Mouse (Mus musculus) retina, embryonic 14.5 days (tissue): ENCODE data around the gene Il16.
A peak's percentile ranks its signal among the peaks of the same experiment; 100 is the strongest.

Experiments used
- DNase-seq: peaks from one replicate; pipeline ENCODE4 v3.0.0-alpha.2; 2015; ENCODE audit warnings: low spot score

Gene Il16

DNA sequence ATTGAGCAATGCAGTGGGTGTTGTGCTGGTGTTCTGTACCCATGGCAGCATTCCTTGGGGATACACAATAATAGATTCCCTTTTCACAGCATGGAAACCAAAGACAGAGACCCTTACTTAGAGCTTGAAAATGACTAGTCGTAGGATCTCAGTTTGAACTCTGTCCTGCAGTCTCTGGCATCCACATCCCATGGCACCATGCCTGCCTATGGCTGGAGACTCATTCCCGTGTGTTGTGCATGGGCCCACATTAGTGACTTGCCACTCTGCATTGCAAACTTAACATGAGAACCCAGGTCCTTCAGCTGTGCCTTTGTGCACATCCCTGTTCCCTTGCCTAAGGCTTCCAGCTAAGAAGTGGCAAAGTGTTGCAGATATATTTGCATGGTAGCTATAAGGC lies 100.8 kb downstream of the Il16 start:
- DNase-seq: no peak

DNA sequence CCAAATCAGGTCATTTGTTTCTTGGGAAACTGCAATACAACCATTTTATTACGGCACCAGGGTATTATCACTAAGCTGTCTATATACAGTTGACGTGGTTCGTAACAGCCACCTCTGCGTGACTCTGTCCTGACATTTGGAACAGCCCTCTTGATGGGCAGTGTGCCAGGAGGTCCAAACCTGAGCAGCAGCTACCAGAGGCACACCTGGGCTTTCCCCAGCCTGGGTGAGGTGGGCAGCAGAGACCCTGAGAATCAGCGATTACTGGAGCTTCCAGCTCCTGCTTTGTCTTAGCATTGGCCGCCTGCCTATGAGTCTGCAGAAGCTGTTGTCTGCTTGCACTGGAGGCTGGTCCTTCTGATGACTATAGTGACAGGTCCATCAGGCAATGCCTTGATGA lies 101.9 kb downstream of the Il16 start:
- no peak for DNase-seq

DNA sequence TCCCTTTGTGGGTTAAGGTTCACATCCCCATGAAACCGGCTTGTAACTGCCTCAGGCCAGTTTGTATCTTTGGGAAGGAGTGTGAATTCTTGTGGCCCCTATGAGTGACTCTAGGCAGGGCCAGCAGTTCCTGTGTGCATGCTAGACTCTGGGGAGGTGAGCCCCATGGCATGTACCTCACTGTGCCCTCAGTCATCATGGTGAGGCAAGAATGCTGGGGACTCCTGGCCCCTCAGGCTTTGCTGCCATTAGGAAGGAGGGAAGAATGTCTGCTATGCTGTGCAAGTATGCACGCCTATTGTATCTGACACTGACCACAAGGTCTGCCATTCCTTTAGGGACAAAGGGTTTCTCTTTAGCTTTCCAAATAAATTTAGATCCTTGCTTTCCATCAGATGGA lies 104.4 kb downstream of the Il16 start:
- no peak for DNase-seq

DNA sequence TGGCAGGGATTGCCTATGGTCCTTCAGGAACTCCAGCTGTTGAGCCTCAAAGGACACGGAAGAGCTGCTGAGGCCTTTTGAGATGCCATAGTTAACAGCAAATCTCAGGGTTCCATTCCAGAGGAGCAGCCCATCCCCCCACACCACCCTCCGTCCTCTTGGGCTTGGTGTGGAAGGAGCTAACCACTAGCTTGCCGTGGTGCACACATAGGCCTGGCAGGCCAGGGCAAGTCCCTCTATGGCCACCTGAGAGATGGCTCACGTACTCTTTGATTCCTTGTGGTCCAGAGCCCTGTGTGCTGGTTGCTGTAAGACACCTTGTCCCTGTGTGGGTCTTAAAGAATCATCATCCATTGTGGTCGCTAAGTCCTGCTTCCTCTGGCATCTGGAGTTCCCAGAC lies 104.9 kb downstream of the Il16 start:
- no peak for DNase-seq

DNA sequence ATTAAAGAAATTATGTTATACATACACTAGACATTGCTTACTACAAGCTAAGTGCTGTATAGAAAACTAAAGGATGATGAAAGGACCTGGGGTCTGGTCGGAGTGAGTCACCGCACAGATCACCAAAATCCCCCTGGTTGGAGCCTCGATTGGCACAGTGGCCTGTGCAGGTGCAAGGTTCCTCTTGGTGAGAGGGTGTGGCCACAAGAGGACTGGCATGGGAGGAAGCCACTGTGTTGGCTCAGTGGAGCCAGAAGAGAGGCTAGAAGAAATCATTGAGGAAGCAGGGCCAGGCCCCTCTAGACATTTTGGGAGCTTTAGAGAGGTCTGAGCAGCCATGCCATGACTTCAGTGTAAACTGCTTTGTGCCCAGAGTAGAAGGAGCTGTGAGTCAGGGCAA lies 106.4 kb downstream of the Il16 start:
- no peak for DNase-seq

DNA sequence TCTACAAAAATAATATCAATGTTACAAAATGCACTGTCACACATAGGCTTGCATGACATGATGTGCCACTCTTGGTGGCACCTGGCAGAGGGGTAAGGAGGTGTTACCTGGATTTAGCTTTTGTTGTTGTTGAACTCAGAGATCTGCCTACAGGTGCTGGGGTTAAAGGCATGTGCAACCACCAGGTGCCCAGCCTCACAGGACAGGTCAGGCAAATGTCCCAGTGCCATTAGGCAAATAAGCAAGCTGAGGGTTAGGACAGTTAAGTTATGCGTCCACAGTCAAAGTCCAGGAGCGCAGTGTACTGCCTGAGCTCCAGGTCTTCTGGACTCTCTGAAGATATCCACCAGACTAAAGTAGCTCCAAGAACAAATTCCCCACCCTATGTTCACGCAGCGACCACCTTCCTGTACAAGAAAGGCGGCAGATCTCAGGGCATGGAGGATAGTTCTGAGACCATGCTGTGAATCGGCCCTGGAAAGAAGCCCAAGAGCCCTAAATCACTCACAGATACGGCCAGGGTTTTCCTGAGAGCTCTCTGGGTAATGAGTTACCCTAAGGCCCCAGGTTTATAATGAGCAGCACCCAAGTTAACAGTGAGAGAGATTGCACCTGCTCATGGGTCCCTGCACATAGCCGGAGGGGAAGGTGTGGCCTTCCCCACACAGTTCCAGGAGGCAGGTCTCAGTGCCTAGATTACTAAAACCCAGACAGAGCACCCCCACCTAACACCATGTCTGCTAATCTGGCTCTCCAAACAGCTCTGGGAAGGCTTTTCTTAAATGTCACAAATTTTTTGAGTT lies 107.5 kb downstream of the Il16 start:
- no peak for DNase-seq

DNA sequence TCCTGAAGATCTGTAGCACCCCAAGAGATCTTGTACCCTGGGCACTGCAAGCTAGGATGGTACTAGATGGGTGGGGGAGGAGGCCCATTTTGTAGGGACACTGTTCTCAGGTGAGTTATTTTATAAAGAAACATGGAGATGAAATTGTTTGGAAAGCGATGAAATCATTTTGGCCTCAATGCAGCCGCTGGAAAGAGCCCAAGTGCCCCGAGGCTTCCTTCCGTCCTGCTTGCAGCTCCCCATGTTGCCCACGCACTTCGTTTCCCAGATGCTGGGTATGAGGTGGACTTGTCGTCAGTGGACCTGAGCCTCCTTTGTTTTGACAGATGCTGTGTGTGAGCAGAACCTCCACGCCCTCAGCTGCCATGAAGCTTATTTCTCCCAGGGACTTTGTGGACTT lies 109.1 kb downstream of the Il16 start:
- DNase-seq: no peak

DNA sequence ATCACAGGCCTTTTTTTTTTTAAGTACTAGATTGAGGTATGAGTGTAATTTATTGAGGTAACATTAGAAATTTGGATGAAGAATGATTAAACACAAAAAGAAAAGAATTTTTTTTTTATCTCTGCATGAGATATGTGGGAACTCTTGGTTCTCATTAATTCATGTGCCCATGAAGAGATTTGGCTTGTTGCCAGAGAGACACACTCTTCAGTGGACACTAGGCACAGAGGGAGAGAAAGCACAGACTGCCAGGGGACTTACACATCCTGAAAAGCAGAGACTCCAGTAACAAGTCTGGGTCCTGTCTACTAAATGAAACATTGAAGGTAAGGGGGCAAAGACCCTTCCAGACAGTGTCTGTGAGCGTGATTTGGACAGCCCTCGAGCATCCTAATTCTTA lies 109.8 kb downstream of the Il16 start:
- DNase-seq: no peak

DNA sequence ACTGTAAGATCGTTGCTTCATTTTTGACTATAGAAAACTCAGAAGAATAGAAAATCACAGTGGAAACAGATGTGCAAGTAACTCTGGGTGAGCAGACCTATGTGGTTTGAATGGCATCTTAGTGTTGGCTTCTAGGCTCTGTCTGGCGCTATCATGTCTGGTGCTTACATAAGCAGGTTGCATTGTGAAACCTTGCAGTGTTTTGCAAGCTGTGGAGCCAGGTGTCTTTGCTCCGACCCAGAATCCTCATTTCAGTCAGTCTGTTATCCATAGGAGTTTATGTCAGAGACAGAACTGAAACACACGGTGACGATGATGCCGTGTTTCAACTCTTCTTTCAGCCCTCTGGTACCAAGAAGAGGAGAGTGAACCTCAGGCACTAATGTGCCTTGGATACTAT lies 111.7 kb downstream of the Il16 start:
- DNase-seq: no peak

DNA sequence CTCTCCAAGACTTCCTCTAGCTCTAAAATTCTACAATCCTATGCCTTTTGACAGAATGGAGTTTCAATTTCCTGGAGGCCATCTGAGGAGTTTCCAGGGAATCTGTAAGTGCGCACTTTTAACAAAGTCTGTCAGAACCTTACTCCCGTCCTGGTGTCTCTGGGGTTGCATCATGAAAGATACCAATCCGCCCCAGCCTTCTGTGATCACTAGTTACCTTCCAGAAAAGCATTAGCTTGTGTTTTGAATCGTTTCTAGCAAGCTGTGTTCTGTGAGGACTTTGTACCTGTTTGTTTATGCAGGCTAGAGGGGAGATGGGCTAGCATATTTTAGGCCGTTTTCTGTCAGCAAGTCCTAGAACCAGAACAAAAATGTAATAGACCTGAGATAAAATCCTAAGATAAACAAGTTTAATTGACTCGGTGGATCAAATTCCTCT lies 112.8 kb downstream of the Il16 start:
- DNase-seq: no peak

DNA sequence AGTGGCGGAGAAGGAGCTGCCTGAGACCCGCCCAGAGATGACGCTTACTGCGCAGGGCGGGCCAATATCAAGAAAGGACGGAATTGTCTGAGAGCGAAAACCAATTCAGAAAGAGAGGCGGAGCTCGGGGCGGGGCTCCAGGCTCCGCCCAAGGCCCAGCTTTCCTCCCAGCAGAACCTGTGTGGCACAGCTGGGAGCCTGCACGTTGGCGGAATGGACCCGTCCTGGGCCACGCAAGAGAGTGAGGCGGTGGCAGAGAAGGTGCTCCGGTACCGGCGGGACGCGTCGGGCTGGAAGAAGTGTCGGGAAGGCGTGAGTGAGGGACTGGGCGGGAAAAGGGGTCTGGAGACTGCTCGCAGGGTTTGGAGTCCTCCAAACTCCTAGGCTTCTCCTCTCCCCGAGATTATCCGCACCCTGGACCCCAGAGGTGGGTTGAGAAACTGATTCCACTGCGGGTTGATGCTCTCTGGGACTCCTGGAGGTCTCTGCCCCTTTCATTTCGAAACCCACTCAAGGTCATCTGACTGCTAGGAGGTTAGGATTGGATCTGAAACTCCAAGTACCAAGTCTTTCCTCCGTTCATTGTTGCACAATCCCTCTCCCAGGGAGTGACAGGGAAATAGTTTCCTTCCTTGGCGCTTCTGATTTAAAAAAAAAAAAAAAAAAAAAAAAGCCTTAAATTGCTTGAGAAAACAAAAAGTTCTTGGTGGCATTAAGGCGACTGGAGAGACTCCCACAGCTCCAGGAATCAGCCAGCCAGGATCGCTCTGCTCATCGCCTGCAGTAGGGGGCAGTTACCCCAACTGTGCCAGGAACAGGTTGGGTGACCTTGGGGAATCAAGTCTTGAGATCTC lies 113.5 kb downstream of the Il16 start, which contains the start of gene Stard5:
TSS of gene Stard5 (plus strand) at position 132 of the 854 bp plus-strand sequence.
- DNase-seq: peak; percentile 94

DNA sequence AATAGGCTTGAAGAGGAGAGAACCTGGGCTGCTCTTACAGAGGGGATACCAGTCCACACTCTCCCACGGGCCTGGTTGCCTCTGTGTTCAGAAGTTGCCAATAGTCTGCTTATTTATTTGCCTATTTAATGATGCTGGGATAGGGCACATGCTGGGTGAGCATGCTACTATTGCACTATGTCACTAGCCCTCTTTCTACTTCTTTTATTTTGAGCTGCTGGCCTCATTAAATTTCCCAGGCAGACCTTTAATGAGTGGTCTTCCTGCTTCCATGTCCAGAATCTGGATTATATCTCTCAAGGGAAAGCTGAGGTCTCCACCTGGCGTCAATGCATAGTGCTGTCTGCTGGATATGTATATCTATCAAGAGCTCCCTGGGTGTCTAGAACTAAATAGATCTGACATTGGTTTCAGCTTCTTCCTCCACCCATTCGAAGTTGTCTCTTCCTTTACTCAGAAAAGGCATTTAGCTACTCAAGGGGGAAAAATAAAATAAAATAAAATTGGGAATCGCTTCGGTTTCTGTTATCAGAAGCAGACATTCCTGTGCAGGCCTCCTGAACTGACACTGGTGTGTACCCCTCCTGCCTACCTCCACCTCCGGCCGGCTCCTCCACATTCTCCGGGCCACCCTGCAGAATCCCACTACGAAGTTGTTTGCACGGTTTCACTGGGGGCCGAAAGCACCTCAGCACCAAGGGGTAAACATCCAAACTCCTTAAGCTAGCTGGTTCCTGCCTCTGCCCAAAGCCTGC lies 114.3 kb downstream of the Il16 start:
- DNase-seq: peak; percentile 40

DNA sequence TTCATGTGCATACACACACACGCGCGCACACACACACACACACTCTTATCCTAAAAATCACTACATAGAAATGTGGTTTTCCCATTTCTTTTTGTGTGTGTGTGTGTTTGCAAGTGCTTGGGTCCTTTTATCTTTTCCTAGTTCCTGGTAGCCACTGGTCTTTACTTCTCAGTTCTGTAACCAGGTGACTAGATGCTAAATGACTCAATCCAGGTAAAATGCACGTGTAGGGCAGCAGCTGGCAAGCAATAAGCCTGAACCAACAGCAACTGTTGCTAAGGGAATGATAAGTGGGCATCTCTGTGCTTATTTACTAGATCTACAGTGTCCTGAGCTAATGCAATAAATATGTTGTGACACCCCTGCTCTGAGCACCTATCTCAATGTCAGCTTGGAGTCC lies 118.2 kb downstream of the Il16 start:
- DNase-seq: no peak

DNA sequence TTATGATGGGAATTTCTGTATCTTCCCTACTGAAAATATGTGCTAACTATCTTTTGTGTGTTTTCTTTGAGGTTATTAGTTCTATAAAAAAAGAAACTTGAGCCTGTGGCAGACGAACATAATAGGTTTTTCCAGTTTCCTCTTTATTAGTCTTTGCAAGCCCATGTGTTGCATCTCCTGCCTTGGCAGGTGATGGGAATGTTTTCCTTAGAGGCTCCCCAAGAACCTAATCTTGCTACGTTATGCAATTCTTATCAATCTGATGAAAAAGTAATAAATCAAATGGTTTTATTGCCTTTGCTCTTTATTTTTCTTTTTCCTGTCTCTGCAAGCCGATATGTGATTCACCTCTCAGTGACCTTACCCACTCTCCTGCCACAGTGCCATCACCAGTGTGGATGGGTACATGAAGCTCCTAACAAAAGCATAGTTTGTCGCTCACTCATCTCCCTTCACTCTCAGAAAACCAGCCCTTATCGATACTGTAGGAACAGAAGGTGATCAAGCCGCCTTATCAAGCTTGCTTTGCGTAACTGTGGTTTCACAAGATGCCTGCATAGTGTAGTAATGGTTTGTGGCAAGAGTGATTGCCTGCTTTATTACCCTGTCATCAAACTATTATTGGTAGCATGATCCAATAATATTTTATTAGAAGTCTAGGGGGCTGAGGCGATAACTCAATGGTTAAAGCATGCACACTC lies 118.8 kb downstream of the Il16 start:
- no peak for DNase-seq

DNA sequence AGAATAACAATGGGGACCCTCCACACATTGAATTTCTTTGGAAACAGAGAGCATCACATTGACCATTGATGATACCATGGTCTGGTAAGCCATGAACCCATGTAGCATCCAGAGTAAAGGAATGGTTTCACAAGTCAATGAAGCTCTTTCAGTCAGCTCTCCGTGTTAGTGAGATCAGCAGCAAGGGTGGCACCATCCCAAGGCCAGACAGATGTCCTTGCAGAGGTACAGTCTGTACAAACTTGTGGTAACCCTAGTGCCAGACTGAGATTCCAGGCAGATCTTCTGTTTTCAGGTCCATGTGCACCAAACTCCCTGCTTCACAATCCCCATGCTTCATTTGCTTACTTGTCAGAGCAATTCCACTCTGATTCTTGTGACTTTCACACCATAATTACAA lies 121.5 kb downstream of the Il16 start:
- DNase-seq: no peak

DNA sequence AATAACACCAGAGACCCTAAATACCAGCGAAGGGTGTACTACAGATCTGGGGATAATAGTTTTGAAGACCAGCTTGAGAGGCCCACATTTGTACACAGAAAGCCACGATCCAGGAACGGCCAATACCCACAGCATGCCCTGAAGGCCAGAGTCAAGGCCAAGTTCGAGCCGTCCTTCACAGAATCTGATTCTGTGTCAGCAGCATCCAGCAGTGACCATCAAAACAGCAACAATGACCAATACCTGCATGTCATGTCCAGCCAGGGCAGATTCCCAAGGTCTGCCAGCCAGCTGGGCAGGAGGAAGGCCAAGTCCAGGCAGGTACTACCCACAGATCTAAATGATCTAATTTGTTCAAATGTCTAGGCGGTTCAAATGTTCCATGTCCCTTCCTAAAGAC lies 122.9 kb downstream of the Il16 start:
- DNase-seq: no peak

DNA sequence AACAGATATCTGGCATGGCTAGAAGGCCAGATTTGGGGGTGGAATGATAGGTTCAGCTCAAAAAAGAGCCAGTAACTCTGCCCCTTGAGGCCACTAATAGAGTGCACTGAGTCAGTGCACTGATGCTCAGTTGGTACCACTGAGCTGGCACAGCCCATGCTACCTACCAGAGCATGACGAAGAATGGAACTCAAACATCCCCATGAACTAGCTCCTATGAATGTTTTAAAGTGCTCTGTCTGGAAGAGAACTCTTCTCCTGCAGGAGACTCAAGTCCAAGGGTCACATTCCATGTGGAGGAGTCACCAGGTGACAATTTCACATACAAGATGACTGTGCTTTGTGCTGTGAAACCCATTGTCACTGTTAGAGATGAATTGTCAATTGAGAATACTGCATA lies 126.8 kb downstream of the Il16 start:
- DNase-seq: no peak

DNA sequence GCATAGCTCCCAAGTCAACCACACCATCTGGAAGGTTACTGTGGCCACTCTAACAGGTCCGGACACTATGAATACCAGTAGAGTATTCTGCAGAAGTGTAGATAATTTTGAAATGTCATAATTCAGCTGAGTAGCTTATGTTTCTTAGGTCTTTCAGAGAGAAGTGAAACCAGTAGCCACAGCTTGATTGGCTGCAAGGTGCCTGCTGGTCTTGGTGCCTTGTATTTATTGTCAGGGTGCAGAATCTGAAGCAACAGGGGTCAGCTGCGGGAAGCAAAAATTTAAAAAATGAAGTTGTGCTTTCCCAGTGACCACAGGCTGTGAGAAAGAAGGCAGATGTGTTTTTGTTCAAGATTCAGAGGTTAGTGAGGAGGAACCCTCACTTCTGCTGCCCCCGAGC lies 129.3 kb downstream of the Il16 start:
- DNase-seq: no peak

DNA sequence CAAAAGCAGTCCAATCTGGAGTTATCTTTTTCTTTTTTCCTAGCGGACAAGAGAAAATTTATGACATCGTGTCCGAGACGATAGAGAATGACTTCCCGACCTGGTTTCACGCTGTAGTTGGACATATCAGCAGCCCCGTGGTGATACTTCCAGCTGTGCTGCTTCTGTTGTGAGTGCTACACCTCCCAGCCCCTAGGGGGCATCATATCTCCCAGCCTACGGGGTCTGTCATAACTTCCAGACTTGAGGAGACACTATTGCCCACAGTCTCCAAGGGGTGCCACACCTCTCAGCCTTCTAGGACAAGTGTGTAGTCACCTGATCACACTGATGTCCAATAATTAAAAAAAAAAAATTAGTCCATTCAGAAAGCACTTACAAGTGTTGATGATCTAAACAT lies 129.7 kb downstream of the Il16 start:
- DNase-seq: no peak

DNA sequence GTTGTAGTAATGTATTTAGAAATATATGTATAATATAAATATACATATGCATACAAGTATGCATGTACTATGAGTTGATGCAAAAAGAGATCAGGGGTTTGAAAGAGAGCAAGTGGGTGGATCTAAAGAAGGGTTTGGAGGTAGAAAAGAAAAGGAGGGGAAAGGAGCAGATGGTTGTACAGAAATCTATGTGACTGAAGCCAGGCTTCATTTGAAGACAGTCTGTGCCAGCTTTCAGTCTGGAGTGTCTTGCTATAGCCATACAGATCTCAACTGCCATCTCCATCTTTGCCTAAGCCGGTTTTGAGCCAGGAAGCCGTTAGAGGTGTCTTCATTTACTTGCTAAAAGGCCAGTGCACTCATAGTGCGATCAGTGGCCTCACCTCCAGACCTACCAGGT lies 130.3 kb downstream of the Il16 start:
- no peak for DNase-seq

DNA sequence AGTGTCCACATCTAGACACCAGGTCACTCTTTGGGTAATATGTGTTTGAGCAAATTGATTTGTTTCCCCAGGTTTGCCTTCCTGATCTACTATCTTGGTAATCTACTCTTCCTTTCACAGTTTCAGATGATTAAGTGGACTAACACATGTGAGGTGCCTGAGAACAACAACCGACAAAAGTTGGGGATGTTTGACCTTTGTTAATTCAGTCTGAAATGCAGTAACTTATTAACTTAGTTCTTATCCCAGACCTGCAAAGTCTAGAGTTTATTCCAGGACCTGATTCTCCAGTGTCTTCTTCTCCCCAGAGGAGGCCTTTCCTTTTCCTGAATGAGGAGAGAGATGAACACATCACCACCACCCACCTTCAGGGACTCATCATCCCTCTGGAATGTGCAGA lies 133.6 kb downstream of the Il16 start:
- DNase-seq: no peak

DNA sequence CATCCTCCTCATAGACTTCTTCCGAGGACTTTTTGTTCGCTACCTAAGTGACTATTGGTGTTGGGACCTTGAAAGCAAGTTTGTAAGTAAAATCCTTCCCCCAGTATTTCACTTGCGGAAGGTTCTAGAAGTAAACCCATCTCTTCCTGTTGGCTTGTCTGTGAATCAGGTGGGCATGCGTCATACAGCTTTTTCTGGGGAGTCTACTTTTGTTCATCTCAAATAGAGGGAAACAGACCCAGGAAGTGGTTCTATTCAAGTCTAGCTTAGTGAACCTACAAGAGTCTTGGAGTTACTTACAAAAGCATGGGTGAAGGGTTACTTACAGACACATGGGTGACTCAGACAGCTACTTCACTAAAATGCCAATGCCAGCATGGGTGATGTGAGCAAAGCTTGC lies 135.6 kb downstream of the Il16 start:
- no peak for DNase-seq
